Mouse (Mus musculus) granulocyte monocyte progenitor cell, adult 5-6 weeks (primary cell): Measurements from ENCODE around the gene Hmga2. TPM values are rescaled to one million over a fixed set of nuclear protein-coding genes. Genes with fewer than 3 reads are reported as not detected.
A peak's percentile ranks its signal among the peaks of the same experiment; 100 is the strongest.

Experiments
- ATAC-seq: replicated peaks from 2 replicates; pipeline ENCODE4 v1.8.0; 2016; ENCODE audit warnings: mild to moderate bottlenecking, moderate TSS enrichment, inconsistent platforms; ENCODE audit not compliant: poor library complexity, severe bottlenecking
- total RNA-seq, 2 experiments: library from RNA; stranded (forward) in 1 of 2; stranded (reverse) in 1 of 2; fragments of 200-712, 200-1000 nt in 1 of 2; fragments of >200 nt in 1 of 2; fragmentation: Nextera tagmentation in 1 of 2; gene quantifications; 2 replicates each; pipeline ENCODE4 v1.2.3; 2014 to 2017

Hmga2 gene
- total RNA-seq (2014; fragmentation: Nextera tagmentation) (0.60 and 4.5 TPM in 2 replicates), total RNA-seq (2017) (0.15 and 0.78 TPM in 2 replicates)

DNA sequence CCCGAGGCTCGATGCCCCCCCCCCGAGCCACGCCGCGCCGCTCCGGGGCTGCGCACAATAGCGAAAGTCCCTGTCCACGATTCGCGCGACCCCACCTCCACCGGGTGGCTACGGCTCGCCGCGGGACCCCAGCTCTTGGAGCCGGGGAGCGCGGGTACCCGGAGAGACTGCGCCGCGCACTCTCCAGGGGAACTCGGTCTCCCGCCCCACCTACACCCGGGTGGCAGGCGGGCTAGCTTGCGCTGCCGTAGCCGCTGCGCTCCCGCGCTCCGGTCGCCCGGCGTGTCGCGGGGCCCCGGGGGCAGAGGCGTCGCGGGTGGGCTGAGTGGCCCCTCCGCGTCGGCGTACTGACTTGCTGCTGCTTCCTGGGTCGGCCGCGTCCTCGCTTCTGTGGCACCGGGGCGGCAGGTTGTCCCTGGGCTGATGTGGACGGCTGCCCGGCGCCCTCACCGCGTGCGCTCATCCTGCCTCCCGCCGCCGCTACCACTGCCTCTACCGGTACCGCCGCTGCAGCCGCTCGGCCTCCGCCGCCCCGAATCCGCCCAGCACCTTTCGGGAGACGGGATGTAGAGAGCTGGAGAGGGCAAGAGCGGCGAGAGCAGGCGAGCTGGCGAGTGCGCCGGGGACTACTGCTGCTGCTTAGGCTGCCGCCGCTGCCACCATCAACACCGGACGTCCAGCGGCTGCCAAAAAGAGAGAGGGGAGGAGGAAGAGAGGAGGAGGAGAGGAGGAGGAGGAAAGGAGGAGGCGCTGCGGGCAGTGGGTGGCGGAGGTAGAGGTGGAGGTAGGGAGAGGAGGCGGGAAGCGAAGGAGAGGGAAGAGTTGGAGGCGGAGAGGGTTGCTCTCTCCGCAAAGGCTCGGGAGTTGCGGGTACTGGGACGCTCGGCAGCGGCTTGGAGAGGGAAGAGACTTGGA, at the start of gene Hmga2:
Gene Hmga2, minus strand, starts transcription at position 869 of the 915 bp plus-strand sequence.
- ATAC-seq, result peak; percentile 32

DNA sequence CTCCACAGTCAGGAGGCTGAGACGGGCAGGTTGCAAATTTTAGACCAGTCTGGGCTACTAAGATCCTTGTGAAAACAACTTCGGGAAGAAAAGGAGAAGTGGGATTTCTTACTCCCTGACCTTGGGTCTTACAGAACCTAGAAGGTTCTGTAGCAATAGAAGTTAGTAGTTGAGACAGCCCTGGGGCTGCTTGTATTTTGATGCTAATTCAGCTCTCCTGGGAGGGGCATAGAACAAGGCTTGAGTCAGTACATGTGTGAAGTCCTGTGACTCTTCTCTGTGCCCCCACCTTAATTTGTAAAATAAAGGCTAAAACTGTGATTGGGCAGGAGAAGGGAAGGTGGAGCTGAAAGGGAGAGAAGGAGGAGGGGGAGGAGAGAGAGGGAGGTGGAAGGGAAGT, 46.7 kb upstream of the Hmga2 start:
- peak; percentile 92 for ATAC-seq

DNA sequence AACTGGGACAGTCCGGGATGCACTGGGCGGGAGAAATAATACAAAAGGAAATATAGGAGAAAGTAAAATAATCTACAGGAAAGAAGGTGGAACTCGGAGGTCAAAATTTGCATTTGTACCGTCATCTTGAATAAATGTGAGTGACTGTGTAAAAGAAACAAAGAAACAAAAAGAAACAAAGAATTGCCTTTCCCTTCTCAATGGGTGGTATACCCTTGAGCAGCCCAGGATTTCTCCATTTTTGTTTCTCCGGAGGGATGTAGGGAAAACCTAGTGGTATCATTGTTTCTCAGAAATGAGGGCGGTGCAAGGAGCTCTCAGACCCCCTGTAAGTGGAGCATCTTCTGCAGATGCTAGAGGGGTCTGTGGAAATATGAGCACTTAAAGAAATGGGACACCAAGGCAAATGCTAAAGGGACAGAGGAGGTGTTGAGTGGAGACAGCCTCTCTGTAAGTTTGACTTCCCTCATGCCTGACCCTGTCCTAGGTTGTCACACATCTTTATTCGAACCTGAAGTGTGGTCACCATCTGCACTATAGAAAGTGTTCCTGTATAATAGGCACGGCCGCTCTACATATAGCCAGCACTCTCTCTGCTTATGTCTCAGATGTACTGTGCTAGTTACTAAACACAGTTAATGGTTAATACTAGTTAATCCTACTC, 45.8 kb upstream of the Hmga2 start:
- no peak for ATAC-seq

DNA sequence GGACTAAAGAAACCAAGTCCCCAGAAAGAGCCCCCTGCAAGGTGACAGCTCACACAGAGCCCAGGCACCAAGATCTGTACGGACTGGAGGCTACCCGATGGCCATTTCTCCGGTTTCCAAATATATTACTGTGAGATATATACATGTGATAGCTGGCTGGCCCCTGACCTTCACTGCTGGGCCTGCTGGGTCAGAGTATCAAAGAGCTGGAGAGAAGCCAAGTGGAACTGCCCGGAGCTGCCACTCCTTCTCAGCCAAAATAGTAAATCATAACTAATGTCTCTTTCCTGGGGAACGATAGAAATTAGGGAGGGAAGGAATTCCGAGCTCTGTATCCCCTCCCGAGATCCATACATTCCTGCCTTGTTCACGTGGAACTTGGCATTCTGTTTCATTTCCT, 40.0 kb upstream of the Hmga2 start:
- no peak for ATAC-seq

DNA sequence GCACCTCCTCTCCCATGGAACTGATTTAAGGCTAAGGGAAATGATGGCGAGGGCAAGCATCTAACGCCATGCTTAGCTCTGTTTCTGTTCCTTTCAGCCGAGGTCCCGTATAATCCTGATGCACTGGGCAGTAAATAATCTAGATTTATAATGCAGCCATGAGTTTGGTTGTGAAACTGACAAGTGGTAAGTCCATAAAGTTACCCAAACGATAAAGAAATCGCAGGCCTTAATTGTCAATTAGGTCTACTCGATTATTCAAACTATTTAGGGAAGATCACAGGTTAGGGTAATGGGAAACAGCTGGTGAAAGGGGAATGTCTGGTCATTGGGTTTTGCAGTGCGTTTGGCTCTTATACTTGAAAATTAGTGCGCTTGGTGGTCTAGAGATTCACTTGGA, 37.5 kb upstream of the Hmga2 start:
- ATAC-seq, result no peak

DNA sequence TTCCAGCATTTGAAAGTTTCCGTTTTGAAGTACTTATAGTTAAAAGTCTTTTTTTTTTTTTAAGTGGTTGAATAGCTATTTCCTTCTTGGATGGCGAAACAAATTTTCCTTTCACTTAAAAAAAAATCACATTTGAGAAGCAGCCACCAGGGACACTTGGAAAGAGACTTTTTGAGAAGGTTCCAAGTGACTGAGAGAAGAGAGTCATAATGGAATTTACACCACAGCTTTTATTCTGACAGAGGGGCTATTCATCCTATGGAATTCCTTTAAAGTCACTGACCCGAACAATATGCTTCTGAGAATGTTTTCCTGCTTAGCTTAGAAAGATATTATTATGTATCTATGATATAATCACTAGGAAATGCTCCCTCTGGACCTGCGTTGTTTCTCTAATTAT, 36.7 kb upstream of the Hmga2 start:
- ATAC-seq, result no peak

DNA sequence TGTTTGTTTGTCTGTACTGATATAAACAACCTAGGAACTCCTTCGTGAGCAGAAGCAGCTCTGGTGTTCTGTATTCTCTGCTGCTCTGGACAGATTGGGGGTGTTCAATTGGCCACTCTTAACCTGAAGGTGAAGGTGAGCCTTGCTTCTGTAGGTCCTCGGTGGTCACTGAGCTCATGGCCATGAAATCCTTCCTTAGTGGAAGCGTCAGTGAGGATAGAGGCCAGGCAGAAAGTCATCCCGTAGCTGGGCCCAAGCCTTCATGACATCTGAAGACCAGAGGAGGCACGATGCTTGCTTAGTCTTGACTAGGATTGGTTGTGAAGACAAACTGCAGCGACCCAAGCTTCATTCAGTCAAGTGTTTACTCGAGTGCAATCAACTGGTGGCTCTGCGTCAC, 35.9 kb upstream of the Hmga2 start:
- no peak for ATAC-seq

DNA sequence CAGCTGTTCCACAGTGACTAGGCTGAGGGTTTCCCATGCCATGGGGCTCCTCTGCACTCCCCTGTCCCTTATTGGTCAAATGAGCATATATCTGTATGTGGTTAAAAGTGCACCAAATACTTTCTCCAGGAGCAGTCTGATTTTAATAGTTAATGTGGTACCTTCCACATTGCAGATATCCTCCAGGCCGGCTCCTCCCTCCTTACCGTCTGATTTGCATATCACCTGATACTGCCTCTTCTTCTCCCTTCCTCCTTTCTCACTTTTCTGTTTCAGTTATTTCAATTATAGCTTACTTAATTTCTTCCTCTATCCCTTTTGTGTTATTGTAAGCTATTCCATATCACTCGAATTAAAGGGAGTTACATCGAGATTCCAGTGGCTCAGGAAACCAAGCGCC, 27.7 kb upstream of the Hmga2 start:
- ATAC-seq, result no peak

DNA sequence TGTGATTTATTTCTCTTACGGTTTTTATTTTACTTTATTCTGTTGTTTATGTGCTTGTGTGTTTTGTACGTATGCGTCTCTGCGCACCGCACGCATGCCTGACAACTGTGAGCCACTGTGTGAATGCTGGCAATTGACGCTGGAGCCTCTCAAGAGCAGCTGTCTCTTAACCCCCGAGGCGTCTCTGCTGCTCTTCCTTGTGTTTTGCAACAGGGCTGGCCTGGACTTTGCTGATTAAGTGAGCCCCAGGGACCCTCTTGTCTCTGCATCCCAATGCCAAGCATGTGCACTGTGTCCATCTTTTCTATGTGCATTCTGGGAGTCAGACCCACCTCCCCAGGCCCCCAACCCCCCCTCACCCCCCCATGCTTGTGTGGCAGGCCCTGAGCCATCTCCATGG, 24.5 kb upstream of the Hmga2 start:
- ATAC-seq, result no peak

DNA sequence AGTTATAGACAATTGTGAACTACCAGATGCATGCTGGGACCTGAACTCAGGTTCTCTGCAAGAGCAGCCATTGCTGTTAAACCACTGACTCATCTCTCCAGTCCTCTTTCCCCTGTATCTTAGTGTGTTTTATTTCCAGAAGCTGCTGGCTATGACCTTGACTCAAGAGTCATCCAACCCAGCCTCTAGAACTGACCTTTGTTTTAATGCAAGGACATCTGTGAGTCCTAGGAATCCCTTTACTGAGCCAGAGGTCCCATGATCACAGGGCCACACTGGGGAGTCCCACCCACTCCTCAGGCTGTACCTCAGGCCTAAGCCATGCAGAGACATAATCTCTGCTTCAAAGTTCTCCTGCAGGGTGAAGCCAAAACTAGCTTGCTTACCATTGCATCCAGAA, 21.8 kb upstream of the Hmga2 start:
- ATAC-seq, result no peak

DNA sequence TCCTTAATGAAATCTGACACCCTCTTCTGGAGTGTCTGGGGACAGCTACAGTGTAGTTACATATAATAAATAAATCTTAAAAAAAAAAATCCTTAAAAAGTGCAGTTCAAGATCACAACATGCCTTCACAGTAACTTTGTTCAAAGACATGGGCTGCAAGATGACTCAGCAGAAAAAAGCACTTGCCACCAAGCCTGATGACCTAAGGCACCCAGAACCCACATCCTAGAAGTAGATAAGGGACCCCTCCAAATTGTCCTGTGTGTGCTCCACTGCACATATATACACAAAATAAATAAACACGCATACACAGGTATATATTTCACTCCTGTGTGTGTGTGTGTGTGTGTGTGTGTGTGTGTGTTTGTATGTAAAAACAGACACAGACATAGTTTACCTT, 18.4 kb upstream of the Hmga2 start:
- no peak for ATAC-seq

DNA sequence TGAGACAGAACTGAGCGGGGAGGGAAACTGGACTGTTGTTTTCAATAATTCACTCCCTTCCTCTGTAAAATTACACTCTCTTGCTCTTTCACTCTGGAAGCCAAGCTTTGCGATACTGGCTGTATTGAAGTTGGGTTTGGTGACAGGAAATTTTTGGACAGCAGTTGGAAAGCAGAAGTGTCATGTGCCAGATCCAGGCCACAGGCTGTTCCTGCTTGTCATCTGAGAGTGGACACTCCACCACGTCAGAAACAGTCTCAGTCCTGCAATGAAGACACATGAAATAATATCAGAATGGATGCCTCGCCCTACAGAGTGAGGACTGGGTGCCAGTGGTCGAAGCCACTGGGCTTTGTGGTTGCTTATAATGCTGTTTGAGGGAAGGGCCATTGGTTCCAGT, 15.2 kb upstream of the Hmga2 start:
- peak; percentile 63 for ATAC-seq

DNA sequence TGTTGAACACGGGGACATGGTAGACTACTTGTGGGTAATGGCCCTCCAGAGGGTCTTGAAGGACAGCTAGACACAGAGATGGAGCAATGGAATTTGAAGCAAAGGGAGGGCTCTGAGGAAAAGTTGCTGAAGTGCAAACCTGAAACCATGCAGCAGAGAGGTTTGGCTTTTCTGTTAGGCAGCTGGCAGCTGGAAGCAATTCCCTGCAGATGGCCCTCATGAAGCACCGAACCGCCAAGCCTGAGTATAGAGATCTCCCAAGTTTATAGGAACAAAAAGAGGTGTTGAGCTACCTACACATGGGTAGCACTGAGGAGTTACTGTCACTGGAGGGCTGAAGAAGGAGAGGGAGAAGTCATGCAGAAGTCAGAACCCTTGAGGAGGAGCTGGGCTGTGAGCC, 13.3 kb upstream of the Hmga2 start:
- no peak for ATAC-seq

DNA sequence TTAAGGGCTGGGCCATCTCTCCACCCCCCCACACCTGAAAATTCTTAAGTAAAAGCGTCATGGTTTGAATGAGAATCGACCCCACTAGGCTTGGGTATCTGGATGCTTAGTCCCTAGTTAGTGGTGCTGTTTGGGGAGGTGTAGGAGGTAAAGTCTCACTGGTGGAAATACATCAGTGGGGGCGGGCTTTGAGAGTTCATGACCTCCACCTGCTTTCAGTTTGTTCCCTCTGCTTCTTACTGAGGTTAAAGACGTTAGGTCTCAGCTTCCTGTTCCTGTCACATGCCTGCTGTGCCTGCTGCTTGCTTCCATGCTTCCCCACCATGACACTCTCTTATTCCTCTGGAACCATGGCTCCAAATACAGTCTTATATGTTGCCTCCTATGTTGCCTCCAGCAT, 12.3 kb upstream of the Hmga2 start:
- ATAC-seq, result no peak

DNA sequence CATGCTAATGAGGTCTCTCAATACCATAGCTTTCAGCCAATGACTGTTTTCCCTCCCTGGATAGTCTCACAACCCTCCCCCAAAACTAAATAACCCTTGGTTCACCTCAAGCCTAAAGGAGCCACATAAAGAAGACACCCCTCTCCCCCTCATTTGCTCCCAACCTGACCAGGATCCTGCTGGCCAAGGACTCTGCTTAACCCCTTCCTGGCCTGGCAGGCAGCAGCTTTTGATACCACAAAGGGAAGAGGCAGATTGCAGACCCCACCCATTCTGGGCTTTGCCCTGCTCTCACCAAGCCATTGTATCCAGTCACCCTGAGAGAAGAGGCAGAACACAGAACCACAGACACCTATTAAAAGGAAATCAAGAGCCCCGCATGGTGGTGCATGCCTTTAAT, 11.6 kb upstream of the Hmga2 start:
- ATAC-seq, result no peak

DNA sequence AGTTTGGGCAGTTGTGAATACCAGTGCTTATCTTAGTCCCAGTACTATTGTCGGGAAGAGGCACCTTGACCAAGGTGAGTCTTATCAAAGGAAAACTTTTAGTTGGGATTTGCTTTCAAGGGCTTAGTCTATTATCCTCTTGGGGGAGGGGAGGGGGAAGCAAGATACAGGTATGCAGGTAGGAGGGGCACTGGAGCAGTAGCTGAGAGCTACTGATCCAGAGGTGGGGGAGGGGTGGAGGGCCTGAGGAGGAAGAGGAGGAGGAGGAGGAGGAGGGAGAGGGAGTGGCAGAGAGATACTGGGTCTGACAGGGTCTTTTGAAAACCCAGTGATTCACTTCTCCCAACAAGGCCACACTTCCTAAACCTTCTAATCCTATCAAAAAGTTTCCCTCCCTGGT, 9.2 kb upstream of the Hmga2 start:
- ATAC-seq, result no peak

DNA sequence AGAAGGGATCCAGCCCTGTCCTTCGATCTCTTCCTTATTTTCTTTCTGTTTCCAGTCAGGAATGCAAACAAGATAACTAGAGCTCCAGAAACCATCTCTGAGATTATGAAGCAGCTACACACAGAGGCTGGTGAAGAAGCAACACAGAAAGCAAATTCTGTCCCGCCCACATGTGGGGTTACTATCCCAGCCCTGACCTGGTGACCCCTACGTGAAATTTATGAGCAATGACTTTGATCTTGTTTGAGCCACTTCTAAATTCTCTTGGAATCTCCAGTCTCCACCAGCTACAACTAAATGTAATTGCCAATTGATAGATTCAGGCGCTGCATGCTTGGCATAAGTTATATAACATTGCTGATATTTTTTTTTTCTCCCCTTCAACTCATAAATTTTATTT, 7.9 kb upstream of the Hmga2 start:
- no peak for ATAC-seq

DNA sequence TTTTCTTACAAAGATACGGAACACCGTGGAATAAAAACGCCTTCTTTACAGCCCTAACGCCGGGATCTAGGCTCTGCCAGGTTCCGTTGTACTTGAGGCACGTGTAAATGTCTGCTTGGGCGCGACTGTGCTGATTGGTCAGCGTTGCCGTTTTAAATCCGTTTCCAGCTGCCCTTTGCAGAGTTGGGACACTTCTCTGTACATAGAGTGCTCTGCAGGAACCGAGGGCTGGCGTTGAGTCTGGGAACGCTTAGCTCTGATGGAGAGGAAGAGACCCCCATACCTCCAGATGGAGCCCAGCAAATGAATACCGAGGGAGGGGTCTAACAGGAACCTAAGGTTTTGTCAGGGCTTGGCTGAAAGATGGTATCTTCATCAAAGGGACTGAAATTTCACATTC, 1.9 kb upstream of the Hmga2 start:
- ATAC-seq, result peak; percentile 42

DNA sequence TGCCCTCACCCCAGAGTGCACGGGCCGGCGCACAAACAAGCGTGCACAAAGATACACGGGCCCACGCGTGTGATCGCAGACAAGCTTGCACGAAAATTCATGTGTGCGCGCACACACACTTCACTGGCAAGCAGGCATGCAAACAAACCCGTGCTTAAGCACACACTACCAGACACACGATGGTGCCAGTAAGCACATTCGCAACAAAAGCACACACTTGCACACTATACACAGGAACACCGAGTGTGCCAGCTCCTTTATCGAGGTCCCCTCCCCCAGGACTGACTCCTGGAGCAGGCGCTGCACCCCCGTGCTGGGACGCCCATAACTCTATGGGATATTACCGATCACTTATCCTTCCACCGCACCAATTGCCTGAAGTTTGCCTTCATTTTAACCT, 1.2 kb upstream of the Hmga2 start:
- ATAC-seq, result no peak

DNA sequence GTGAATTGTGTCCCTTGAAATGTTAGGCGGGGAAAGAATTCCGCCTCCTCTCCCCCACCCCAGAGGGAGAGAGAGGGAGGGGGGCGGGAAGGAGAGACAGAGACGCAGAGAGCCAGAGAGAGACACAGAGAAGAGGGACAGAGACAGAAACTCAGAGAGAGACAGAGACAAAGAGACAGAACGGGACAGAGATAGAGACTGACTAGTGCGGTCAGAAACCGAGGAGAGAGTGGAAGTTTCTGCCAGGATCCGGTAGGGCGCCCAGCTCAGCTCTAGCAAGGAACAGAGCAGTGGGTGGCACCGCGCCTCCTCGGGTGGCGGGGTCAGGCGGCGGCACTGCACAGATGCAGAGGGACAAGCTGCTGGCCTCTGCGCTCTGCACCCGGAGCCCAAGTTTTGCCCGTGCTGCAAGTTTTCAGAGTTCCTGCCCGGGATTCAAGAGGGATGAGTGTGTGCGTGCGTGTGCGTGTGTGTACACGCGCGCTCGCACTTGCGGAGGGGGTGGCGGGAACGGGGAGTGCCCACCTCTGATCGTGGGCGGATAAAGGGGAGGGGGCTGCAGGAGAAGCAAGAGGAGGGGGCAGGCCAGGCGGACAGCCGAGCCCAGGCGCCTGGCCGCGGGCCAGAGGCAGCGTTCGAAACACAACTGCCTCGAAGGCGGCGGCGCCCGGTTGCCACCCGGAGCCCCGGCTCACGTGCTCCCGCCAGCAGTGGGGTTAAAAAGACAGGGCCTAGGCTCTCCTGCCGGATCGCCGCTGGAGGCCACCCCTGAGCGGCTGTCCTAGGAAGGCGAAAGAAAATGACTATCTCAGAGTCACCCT, 457 bp upstream of the Hmga2 start:
- ATAC-seq, result peak; percentile 63

DNA sequence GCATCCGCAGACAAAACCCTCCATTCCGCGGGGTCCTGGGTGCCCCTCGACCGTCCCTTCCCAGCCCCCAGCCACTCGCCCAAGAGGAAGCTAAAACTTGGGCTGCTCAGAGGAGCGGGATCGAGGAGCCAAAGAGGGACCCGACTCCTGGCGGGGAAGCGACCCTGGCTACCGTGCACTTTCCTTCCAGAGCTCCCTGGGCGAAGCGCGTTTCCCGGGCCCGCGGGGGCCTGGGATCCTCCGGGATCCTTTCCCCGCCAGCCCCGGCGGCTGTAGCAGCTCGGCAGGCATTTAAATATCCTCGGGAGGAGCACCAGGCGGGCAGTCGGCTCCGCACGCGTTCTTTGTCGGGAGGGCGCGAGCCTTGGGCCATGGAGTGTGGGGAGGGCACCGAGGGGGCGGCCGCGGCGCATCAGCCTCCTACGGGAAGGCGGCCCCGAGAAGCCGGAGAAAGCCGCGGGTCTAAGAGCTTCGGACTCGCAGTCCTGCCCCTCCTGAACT, 1.2 kb downstream of the Hmga2 start:
- no peak for ATAC-seq
